Mouse (Mus musculus): ENCODE data around the gene Inpp5b. TPM values are rescaled to one million over a fixed set of nuclear protein-coding genes. Genes with fewer than 3 reads are reported as not detected.

Inpp5b gene
- total RNA-seq, 2 experiments from 2014 or later = 43.6 to 51.2 TPM

- H3K27ac ChIP-seq = peak overlapping the region; percentile 77
- TF ChIP-seq CTCF (conservative IDR thresholded peaks at IDR 0.05) = peak; percentile 18
- peak; percentile 55 to 71 for DNase-seq (ENCODE audit: low spot score in 2 of 2)
- H3K4me3 ChIP-seq = no peak overlapping the region; the same call in 1 of the 2 replicates
Observed at GRCm38 (mm10) chr4:124811347-124811975, 69.8 kb downstream of the Inpp5b start.

DNA sequence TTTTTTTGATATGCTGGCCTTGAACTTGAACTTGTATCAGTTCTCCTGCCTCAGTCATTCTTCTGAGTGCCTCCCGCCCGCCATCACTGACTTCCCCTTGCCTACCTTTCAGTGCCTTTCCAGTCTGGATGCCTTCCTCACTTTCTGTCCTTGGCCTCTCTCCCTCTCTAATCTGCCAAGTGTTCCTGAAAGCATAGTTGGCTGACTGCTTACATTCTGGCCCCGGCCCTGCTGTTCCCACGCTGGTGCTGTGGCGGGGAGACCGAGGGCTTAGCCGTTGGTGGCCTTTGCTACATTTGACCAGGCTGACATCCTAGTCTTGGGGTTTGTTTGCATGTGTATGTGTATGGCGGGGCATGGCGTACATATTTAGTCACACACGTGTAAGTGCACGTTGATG lies 74.3 kb downstream of the Inpp5b start:
- Histone ChIP-seq H3K4me3 (no peak overlapping the region), H3K27ac (no peak overlapping the region)
- no peak for TF ChIP-seq CTCF (conservative IDR thresholded peaks at IDR 0.05)
- DNase-seq (ENCODE audit: low spot score in 2 of 2) = no peak

DNA sequence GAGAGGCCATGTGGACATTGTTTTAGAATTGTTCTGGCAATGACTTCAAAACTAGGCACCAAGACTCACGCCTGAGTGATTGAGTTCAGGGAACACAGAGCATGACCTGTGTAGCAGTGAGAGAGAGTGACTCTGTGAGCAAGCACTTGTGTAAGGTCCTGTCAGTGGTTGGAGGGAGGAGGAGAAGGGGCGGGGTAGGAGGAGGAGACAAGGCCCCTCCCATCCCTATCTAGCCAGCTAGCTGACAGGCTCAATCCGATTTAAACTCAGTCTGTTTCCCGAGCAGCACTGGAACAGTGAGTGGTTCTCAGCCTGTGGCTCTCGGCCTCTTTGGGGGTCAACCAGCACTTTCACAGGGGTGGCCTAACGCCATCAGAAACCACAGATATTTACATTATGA lies 76.2 kb downstream of the Inpp5b start:
- no peak for TF ChIP-seq CTCF (conservative IDR thresholded peaks at IDR 0.05)
- no peak overlapping the region for H3K4me3 ChIP-seq
- peak overlapping the region; percentile 29; the same call in 1 of the 2 replicates for H3K27ac ChIP-seq
- DNase-seq (ENCODE audit: low spot score in 2 of 2) = peak in 1 of 2 experiments; percentile 13

DNA sequence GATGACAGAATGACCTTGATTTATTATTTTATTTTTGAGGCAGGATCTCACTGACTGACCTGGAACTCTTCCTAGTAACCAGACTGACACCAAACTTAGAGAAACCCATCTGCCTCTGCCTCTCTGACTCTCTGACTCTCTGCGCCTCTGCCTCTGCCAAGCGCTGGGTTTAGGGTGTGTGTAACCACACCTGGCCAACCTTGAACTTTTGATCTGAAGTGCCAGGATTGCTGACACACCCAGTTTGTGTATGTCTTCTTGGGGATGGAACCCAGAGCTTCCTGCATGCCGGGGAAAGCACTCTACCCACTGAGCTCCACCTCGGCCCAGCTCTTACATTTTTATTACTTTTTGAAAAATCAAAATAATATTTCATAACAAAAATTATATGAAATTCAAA lies 77.2 kb downstream of the Inpp5b start:
- H3K4me3 ChIP-seq = no peak overlapping the region
- DNase-seq (ENCODE audit: low spot score in 2 of 2) = no peak
- TF ChIP-seq CTCF (conservative IDR thresholded peaks at IDR 0.05) = no peak
- H3K27ac ChIP-seq = no peak overlapping the region

DNA sequence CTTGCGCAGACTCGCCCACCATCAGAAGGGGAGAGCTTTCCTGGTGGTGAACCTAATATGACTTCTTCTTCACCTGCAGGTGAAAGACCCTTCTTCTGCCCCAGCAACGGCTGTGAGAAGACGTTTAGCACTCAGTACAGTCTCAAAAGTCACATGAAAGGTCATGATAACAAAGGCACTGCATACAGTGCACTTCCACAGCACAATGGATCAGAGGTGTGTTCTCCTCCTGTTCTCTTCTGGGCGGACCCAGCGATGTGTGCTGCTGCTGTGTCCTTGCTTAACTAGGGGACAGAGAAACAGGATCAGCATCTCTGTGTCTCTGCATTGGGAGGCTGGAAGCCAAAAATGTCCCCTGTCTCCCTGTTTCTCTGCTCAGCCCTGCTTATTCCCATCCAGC lies 83.3 kb downstream of the Inpp5b start:
- TF ChIP-seq CTCF (conservative IDR thresholded peaks at IDR 0.05) = no peak
- no peak overlapping the region for H3K27ac ChIP-seq
- no peak overlapping the region for H3K4me3 ChIP-seq
- no peak for DNase-seq (ENCODE audit: low spot score in 2 of 2)

DNA sequence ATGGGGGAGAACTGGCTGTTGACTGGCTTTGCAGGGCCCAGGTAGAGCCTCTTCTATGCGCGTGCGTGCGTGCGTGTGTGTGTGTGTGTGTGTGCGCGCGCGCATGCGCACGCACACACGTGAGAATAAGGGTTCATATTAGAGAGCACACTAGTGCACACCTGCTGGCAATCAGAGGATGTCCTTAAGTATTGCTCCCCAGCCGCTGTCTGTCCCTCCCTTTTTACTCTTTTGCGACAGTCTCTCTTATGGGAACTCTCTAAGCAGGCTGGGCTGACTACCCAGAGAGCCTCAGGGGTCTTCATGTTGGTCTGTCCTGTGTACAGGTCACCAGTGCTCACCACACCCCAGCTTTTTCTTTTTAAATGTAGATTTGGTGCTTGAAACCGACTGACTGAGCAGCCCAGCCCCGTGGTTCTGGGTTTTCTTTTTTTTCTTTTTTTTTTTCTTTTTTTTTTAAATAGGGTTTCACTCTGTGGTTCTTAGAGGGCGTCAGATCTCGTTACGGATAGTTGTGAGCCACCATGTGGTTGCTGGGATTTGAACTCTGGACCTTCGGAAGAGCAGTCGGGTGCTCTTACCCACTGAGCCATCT lies 83.8 kb downstream of the Inpp5b start:
- Histone ChIP-seq H3K27ac (no peak overlapping the region), H3K4me3 (no peak overlapping the region)
- no peak for TF ChIP-seq CTCF (conservative IDR thresholded peaks at IDR 0.05)
- no peak for DNase-seq (ENCODE audit: low spot score in 2 of 2)

DNA sequence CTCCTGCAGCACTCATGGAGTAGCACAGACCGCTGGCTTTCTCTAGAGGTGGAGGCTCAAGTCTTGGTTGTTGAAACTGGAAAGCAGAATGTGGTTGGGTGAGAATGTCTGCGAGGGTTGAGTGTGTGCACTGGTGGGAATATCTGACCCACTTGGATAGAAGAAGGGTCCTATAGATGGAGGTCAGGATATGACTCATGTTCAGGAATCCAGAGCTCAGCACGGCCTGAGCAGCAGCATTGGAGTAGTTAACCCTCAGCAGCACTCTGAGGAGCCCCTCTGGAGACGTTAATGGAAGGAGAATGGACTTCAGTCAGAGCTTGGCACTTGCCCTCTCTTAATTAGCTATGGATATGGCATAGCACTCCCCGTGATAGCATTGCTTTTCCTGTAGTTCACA lies 88.0 kb downstream of the Inpp5b start:
- Histone ChIP-seq H3K4me3 (no peak overlapping the region), H3K27ac (no peak overlapping the region)
- TF ChIP-seq CTCF (conservative IDR thresholded peaks at IDR 0.05) = no peak
- no peak for DNase-seq (ENCODE audit: low spot score in 2 of 2)

GRCm38 (mm10) chr4:124832796-124833195 lies 91.1 kb downstream of the Inpp5b start:
- DNase-seq (ENCODE audit: low spot score in 2 of 2) = no peak
- TF ChIP-seq CTCF (conservative IDR thresholded peaks at IDR 0.05) = no peak
- Histone ChIP-seq H3K4me3 (no peak overlapping the region), H3K27ac (no peak overlapping the region)

GRCm38 (mm10) chr4:124838035-124838700 lies 96.5 kb downstream of the Inpp5b start:
- no peak for TF ChIP-seq CTCF (conservative IDR thresholded peaks at IDR 0.05)
- H3K27ac ChIP-seq = no peak overlapping the region
- no peak for DNase-seq (ENCODE audit: low spot score in 2 of 2)

GRCm38 (mm10) chr4:124840998-124841397 lies 99.3 kb downstream of the Inpp5b start:
- DNase-seq (ENCODE audit: low spot score in 2 of 2) = no peak
- Histone ChIP-seq H3K4me3 (no peak overlapping the region), H3K27ac (no peak overlapping the region)
- peak; percentile 55 for TF ChIP-seq CTCF (conservative IDR thresholded peaks at IDR 0.05)

More at GRCm38 (mm10) chr4:124838035-124838700, 96.5 kb downstream of the Inpp5b start:
- H3K4me3 ChIP-seq = no peak overlapping the region

DNA sequence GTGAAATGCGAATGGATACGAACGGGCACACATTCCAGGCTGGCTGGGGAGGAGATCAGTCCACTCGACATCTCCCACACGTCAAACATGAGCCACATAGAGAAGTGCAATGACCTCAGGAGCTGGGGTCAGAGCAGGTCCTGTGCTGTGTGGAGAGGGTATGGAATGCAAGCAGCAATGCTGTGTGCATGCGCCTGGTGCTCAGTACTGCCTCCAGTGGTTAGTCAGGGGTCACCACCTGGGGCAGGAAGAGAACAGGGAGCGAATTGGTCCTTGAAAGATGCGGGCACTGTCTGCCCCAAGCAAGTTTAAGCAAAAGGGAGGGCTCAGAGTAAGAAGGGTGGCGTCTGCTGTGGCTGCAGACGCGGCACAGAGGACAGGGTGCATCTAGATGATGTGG lies 101.8 kb downstream of the Inpp5b start:
- Histone ChIP-seq H3K27ac (peak overlapping the region; percentile 48; the same call in 1 of the 2 replicates), H3K4me3 (no peak overlapping the region)
- TF ChIP-seq CTCF (conservative IDR thresholded peaks at IDR 0.05) = peak; percentile 83
- no peak for DNase-seq (ENCODE audit: low spot score in 2 of 2)

DNA sequence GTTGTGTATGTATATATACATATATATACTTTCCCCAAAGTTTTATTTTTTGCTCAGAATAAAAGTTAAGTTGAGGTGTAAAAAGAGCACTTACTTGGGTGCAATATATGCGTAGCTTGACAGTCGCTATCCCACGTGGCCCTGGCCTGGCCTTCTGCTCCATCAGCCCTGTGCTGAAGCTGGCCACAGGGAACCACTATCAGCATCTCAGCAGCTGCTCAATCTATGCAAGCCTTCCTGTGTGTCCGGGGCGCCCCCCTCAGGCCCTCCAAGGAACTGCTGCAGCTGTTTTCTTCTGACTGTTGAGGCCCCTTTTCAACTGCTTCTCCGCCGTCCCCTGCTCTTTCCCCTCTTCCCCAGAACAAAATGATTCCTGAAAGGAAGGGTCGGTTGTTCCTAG lies 105.9 kb downstream of the Inpp5b start:
- peak overlapping the region; percentile 64; the same call in 1 of the 2 replicates for H3K27ac ChIP-seq
- DNase-seq (ENCODE audit: low spot score in 2 of 2) = peak; percentile 74 to 91
- peak; percentile 99 for TF ChIP-seq CTCF (conservative IDR thresholded peaks at IDR 0.05)
- H3K4me3 ChIP-seq = no peak overlapping the region

DNA sequence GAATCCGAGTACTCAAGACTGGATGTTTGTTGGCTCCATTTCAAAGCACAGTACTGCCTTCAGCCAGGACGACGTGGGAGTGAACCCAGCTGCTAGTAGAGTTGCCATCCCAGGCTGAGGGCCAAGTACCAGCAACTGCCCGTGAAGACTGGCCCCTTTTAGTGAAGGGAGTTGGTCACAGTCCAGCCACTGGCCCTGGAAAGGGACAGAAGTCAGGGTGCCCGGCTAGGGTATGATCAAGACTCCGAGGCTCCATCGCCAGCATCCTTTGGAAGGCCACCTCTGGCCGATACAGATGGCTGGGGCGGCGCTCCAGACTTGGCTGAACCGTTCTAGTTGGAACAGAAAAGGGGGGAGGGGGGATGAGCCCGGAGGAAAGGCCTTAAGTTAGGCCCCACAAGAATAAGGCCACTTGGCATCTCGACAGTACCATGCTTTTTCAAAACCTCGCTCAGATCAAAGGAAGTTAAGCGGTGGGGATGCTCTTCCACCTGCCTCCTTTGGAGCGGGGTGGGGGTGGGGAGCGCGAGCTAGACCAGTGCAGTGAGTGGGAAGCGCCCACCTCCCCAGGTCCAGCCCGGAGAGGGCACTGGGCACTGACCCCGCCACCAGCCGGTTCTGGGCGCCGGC lies 108.1 kb downstream of the Inpp5b start:
- TF ChIP-seq CTCF (conservative IDR thresholded peaks at IDR 0.05) = no peak
- DNase-seq (ENCODE audit: low spot score in 2 of 2) = peak; percentile 59 to 78
- Histone ChIP-seq H3K27ac (peak overlapping the region; percentile 100), H3K4me3 (peak overlapping the region; percentile 65)

All from layer of hippocampus, adult 2 months (tissue).